Mouse (Mus musculus) small intestine, adult 2 months (tissue): Measurements from ENCODE around the gene Ubr2. TPM values are rescaled to one million over a fixed set of nuclear protein-coding genes. Genes with fewer than 3 reads are reported as not detected.

Experiments
- H3K27ac ChIP-seq: fragments of 200-500 bp; 2 replicates; pipeline ENCODE4 v1.5.1; 2012; ENCODE audit warnings: low read depth, low read length, control low read depth, inconsistent platforms; ENCODE audit not compliant: insufficient read depth
- H3K27me3 ChIP-seq: fragments of 200-500 bp; 2 replicates; pipeline ENCODE4 v1.6.1; 2012; ENCODE audit warnings: mild to moderate bottlenecking, moderate library complexity, low read length, inconsistent platforms; ENCODE audit not compliant: control insufficient read depth, insufficient read depth
- H3K36me3 ChIP-seq: fragments of 200-500 bp; 2 replicates; pipeline ENCODE4 v1.6.1; 2012; ENCODE audit warnings: mild to moderate bottlenecking, low read length, control low read depth, inconsistent platforms; ENCODE audit not compliant: control insufficient read depth, insufficient read depth
- H3K4me1 ChIP-seq: fragments of 200-500 bp; 2 replicates; pipeline ENCODE4 v1.6.1; 2012; ENCODE audit warnings: low read length, inconsistent platforms, mixed read lengths; ENCODE audit not compliant: control insufficient read depth, insufficient read depth, insufficient read length
- H3K4me3 ChIP-seq: fragments of 200-500 bp; 2 replicates; pipeline ENCODE4 v1.5.1; 2012; ENCODE audit warnings: low read depth, mild to moderate bottlenecking, control low read depth, inconsistent platforms, low read length, moderate library complexity
- CTCF ChIP-seq: fragments of 200-500 bp; IDR thresholded peaks from 2 replicates; pipeline ENCODE4 v1.5.1; 2012; ENCODE audit warnings: low read depth, mild to moderate bottlenecking, control low read depth, inconsistent platforms, low read length, moderate library complexity, mixed read lengths; ENCODE audit not compliant: insufficient replicate concordance, insufficient read length; ENCODE audit errors: extremely low read depth
- POLR2A ChIP-seq: fragments of 200-500 bp; IDR thresholded peaks from 2 replicates; pipeline ENCODE4 v1.6.1; 2012; ENCODE audit warnings: low read depth, mild to moderate bottlenecking, control low read depth, inconsistent platforms, low read length, moderate library complexity
- WGBS: fragments of 180-500 bp; shearing (Covaris S2); methylation state at CpG from one replicate; pipeline ENCODE4 v1.1.7; 2018; 5-methylcytosine and 5-hydroxymethylcytosine counted together
- polyA plus RNA-seq: library from polyadenylated mRNA; depleted of rRNA; stranded (reverse); fragments of >200 nt; gene quantifications from 2 replicates; pipeline ENCODE4 v1.2.3, GENCODE M21; 2012

Ubr2 gene
- polyA plus RNA-seq, 1 experiment = 11.9 TPM

- H3K4me1 ChIP-seq = no peaks in the 10 kb centered on the region
- H3K27ac ChIP-seq = no peak overlapping the region
- no peak overlapping the region for H3K4me3 ChIP-seq
- peaks cover 70% of the 10 kb centered on the region for H3K36me3 ChIP-seq
- 54% methylated on average over 3 of the region's 3 CpGs for WGBS
- no peaks in the 10 kb centered on the region for H3K27me3 ChIP-seq
- TF ChIP-seq CTCF (no peak), POLR2A (no peak)
Measured at GRCm38 (mm10) chr17:46962153-46962552, 48.2 kb downstream of the Ubr2 start.

GRCm38 (mm10) chr17:46960216-46960615, 50.1 kb downstream of the Ubr2 start:
- H3K36me3 ChIP-seq = peaks cover 69% of the 10 kb centered on the region
- WGBS = 89% methylated on average over 10 of the region's 10 CpGs
- no peak overlapping the region for H3K27ac ChIP-seq
- no peak for TF ChIP-seq POLR2A
- TF ChIP-seq CTCF = no peak
- H3K4me3 ChIP-seq = no peak overlapping the region
- H3K27me3 ChIP-seq = no peaks in the 10 kb centered on the region
- no peaks in the 10 kb centered on the region for H3K4me1 ChIP-seq

GRCm38 (mm10) chr17:46958045-46958444, 52.3 kb downstream of the Ubr2 start:
- WGBS = 83% methylated on average over 2 of the region's 2 CpGs
- no peaks in the 10 kb centered on the region for H3K27me3 ChIP-seq
- no peak overlapping the region for H3K27ac ChIP-seq
- H3K4me1 ChIP-seq = no peaks in the 10 kb centered on the region
- no peak overlapping the region for H3K4me3 ChIP-seq
- TF ChIP-seq CTCF (no peak), POLR2A (no peak)
- H3K36me3 ChIP-seq = peaks cover 66% of the 10 kb centered on the region

- Histone ChIP-seq H3K27ac (no peak overlapping the region), H3K4me1 (no peaks in the 10 kb centered on the region), H3K27me3 (no peaks in the 10 kb centered on the region), H3K36me3 (peaks cover 63% of the 10 kb centered on the region), H3K4me3 (no peak overlapping the region)
- no peak for TF ChIP-seq CTCF
- no peak for TF ChIP-seq POLR2A
- WGBS = 91% methylated on average over 9 of the region's 9 CpGs
Measured at GRCm38 (mm10) chr17:46946276-46946675, 64.1 kb downstream of the Ubr2 start.

- no peak for TF ChIP-seq POLR2A
- TF ChIP-seq CTCF = no peak
- no peak overlapping the region for H3K27ac ChIP-seq
- no peak overlapping the region for H3K4me3 ChIP-seq
- WGBS = 97% methylated on average over 9 of the region's 9 CpGs
- no peaks in the 10 kb centered on the region for H3K4me1 ChIP-seq
- peaks cover 80% of the 10 kb centered on the region for H3K36me3 ChIP-seq
- H3K27me3 ChIP-seq = no peaks in the 10 kb centered on the region
Measured at GRCm38 (mm10) chr17:46942421-46942820, 67.9 kb downstream of the Ubr2 start.

GRCm38 (mm10) chr17:46940461-46940860, 69.9 kb downstream of the Ubr2 start:
- 93% methylated on average over 8 of the region's 8 CpGs for WGBS
- Histone ChIP-seq H3K27ac (no peak overlapping the region), H3K4me3 (no peak overlapping the region), H3K27me3 (no peaks in the 10 kb centered on the region), H3K4me1 (no peaks in the 10 kb centered on the region), H3K36me3 (peaks cover 81% of the 10 kb centered on the region)
- TF ChIP-seq CTCF = no peak
- no peak for TF ChIP-seq POLR2A

- Histone ChIP-seq H3K4me1 (no peaks in the 10 kb centered on the region), H3K27ac (no peak overlapping the region), H3K36me3 (peaks cover 75% of the 10 kb centered on the region), H3K27me3 (no peaks in the 10 kb centered on the region), H3K4me3 (no peak overlapping the region)
- TF ChIP-seq CTCF (peak; percentile 65; the same call in 1 of the 2 replicates), POLR2A (no peak)
- WGBS = 84% methylated on average over 19 of the region's 19 CpGs
Measured at GRCm38 (mm10) chr17:46933557-46934348, 76.6 kb downstream of the Ubr2 start.
